Mouse (Mus musculus) midbrain, embryonic 13.5 days (tissue): ENCODE data around the gene Cdip1. TPM values are rescaled to one million over a fixed set of nuclear protein-coding genes. Genes with fewer than 3 reads are reported as not detected.

Experiments
- ATAC-seq: fragments of 200-750 bp; cut with Nextera tagmentation; 2 replicates; pipeline ENCODE4 v1.8.0; 2017; ENCODE audit warnings: mild to moderate bottlenecking, moderate TSS enrichment, moderate library complexity
- H3K27ac ChIP-seq: fragments of 300-500 bp; sonication (generic); 2 replicates; pipeline ENCODE4 v1.5.1; 2015; ENCODE audit warnings: inconsistent platforms, mild to moderate bottlenecking, moderate library complexity
- H3K27me3 ChIP-seq: fragments of 300-500 bp; sonication (generic); 2 replicates; pipeline ENCODE4 v1.6.1; 2015; ENCODE audit warnings: mild to moderate bottlenecking, inconsistent platforms
- H3K36me3 ChIP-seq: fragments of 300-500 bp; sonication (generic); 2 replicates; pipeline ENCODE4 v1.6.1; 2015; ENCODE audit warnings: mild to moderate bottlenecking, inconsistent platforms
- H3K4me1 ChIP-seq: fragments of 300-500 bp; sonication (generic); replicated peaks from 2 replicates; pipeline ENCODE4 v1.6.1; 2015; ENCODE audit warnings: inconsistent platforms
- H3K4me2 ChIP-seq: fragments of 300-500 bp; sonication (generic); replicated peaks from 2 replicates; pipeline ENCODE4 v1.6.1; 2015; ENCODE audit warnings: moderate library complexity, mild to moderate bottlenecking, inconsistent platforms
- H3K4me3 ChIP-seq: fragments of 300-500 bp; sonication (generic); replicated peaks from 2 replicates; pipeline ENCODE4 v1.5.1; 2015; ENCODE audit warnings: mild to moderate bottlenecking, inconsistent platforms
- H3K9ac ChIP-seq: fragments of 300-500 bp; sonication (generic); replicated peaks from 2 replicates; pipeline ENCODE4 v1.6.1; 2015; ENCODE audit warnings: mild to moderate bottlenecking, inconsistent platforms
- H3K9me3 ChIP-seq: fragments of 300-500 bp; sonication (generic); 2 replicates; pipeline ENCODE4 v1.6.1; 2016; ENCODE audit warnings: mild to moderate bottlenecking, inconsistent platforms
- WGBS: fragments of 180-500 bp; shearing (Covaris S2); methylation state at CpG from one replicate; pipeline ENCODE4 v1.1.7; 2015; 5-methylcytosine and 5-hydroxymethylcytosine counted together
- polyA plus RNA-seq: library from polyadenylated mRNA; unstranded; fragments of >200 nt; fragmentation: Nextera tagmentation; extraction: Ambion mirVana; gene quantifications from 2 replicates; pipeline ENCODE4 v1.2.1, GENCODE M21; 2015

Gene Cdip1
- polyA plus RNA-seq, 1 experiment from 2014 or later, result 108 TPM

GRCm38 (mm10) chr16:4789311-4789768 is 752 bp downstream of the Cdip1 start:
- WGBS, result 0% methylated on average over 29 of the region's 29 CpGs
- peak overlapping the region; percentile 91 for H3K4me2 ChIP-seq

DNA sequence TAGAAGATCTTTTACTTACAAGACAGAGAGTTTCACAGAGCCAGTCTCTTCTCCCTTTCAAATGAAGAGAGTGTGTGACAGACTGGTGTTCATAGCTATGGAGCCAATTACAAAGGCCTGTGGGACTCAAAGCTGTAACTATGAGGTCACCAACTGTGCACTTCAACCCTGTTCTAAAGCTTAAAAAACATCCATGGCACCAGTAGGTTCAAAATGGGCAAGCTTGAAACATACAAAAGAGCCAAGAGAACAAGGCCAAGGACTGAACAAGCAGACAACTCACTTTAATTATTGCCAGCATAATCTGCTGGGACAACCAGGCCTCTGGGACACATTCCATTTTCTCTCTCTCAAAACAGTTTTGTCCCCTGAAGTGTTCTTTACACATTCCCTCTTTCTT is 1.9 kb downstream of the Cdip1 start:
- H3K27ac ChIP-seq, result no peak overlapping the region
- peak overlapping the region; percentile 60 for H3K4me3 ChIP-seq
- no peak overlapping the region for H3K9ac ChIP-seq
- H3K36me3 ChIP-seq, result peaks cover 13% of the 10 kb centered on the region; the same call in 1 of the 2 replicates
- H3K27me3 ChIP-seq, result no peaks in the 10 kb centered on the region
- ATAC-seq, result no peak
- no peaks in the 10 kb centered on the region for H3K9me3 ChIP-seq
- H3K4me1 ChIP-seq, result peaks cover 45% of the 10 kb centered on the region
- H3K4me2 ChIP-seq, result peak overlapping the region; percentile 91

More at GRCm38 (mm10) chr16:4789311-4789768, 752 bp downstream of the Cdip1 start:
- peak; percentile 77 for ATAC-seq
- H3K4me3 ChIP-seq, result peak overlapping the region; percentile 60
- H3K27me3 ChIP-seq, result no peaks in the 10 kb centered on the region
- no peaks in the 10 kb centered on the region for H3K9me3 ChIP-seq
- peak overlapping the region; percentile 98 for H3K27ac ChIP-seq
- peak overlapping the region; percentile 89 for H3K9ac ChIP-seq
- 0 out of 2 replicates have a peak, but pooled peaks cover 3% of the 10 kb centered on the region for H3K36me3 ChIP-seq
- H3K4me1 ChIP-seq, result peaks cover 45% of the 10 kb centered on the region

- no peak overlapping the region for H3K4me3 ChIP-seq
- H3K9ac ChIP-seq, result no peak overlapping the region
- H3K36me3 ChIP-seq, result peaks cover 15% of the 10 kb centered on the region; the same call in 1 of the 2 replicates
- no peak for ATAC-seq
- no peaks in the 10 kb centered on the region for H3K9me3 ChIP-seq
- peak overlapping the region; percentile 25; the same call in 1 of the 2 replicates for H3K27ac ChIP-seq
- H3K27me3 ChIP-seq, result no peaks in the 10 kb centered on the region
- H3K4me2 ChIP-seq, result no peak overlapping the region
- 45% methylated on average over 4 of the region's 4 CpGs for WGBS
- peaks cover 48% of the 10 kb centered on the region for H3K4me1 ChIP-seq
Measured at GRCm38 (mm10) chr16:4785706-4786105, 4.4 kb downstream of the Cdip1 start.

GRCm38 (mm10) chr16:4782515-4782914 is 7.6 kb downstream of the Cdip1 start:
- H3K36me3 ChIP-seq, result peaks cover 15% of the 10 kb centered on the region
- H3K4me3 ChIP-seq, result no peak overlapping the region
- no peak overlapping the region for H3K4me2 ChIP-seq
- peaks cover 27% of the 10 kb centered on the region for H3K4me1 ChIP-seq
- no peaks in the 10 kb centered on the region for H3K27me3 ChIP-seq
- H3K9me3 ChIP-seq, result no peaks in the 10 kb centered on the region
- H3K9ac ChIP-seq, result no peak overlapping the region
- ATAC-seq, result no peak
- H3K27ac ChIP-seq, result no peak overlapping the region

GRCm38 (mm10) chr16:4781524-4782196 is 8.4 kb downstream of the Cdip1 start:
- Histone ChIP-seq H3K9ac (no peak overlapping the region), H3K36me3 (peaks cover 15% of the 10 kb centered on the region), H3K4me3 (no peak overlapping the region), H3K4me2 (no peak overlapping the region), H3K27me3 (no peaks in the 10 kb centered on the region), H3K27ac (no peak overlapping the region), H3K4me1 (peaks cover 19% of the 10 kb centered on the region), H3K9me3 (no peaks in the 10 kb centered on the region)
- ATAC-seq, result no peak
- 92% methylated on average over 5 of the region's 5 CpGs for WGBS

GRCm38 (mm10) chr16:4778940-4779339 is 11.2 kb downstream of the Cdip1 start:
- H3K9ac ChIP-seq, result no peak overlapping the region
- ATAC-seq, result no peak
- no peak overlapping the region for H3K4me3 ChIP-seq
- no peaks in the 10 kb centered on the region for H3K9me3 ChIP-seq
- peaks cover 9% of the 10 kb centered on the region for H3K36me3 ChIP-seq
- no peaks in the 10 kb centered on the region for H3K27me3 ChIP-seq
- no peak overlapping the region for H3K27ac ChIP-seq
- 0 out of 2 replicates have a peak, but pooled peaks cover 4% of the 10 kb centered on the region for H3K4me1 ChIP-seq
- WGBS, result 95% methylated on average over 4 of the region's 4 CpGs
- no peak overlapping the region for H3K4me2 ChIP-seq

GRCm38 (mm10) chr16:4777905-4778609 is 12.0 kb downstream of the Cdip1 start:
- H3K9ac ChIP-seq, result no peak overlapping the region
- H3K4me2 ChIP-seq, result no peak overlapping the region
- no peak overlapping the region for H3K4me3 ChIP-seq
- 0 out of 2 replicates have a peak, but pooled peaks cover 4% of the 10 kb centered on the region for H3K4me1 ChIP-seq
- WGBS, result 98% methylated on average over 4 of the region's 4 CpGs
- no peaks in the 10 kb centered on the region for H3K27me3 ChIP-seq
- peaks cover 2% of the 10 kb centered on the region for H3K36me3 ChIP-seq
- ATAC-seq, result no peak
- no peaks in the 10 kb centered on the region for H3K9me3 ChIP-seq
- H3K27ac ChIP-seq, result no peak overlapping the region

- WGBS, result 95% methylated on average over 3 of the region's 3 CpGs
- no peak overlapping the region for H3K4me3 ChIP-seq
- no peaks in the 10 kb centered on the region for H3K27me3 ChIP-seq
- no peaks in the 10 kb centered on the region; the same call in none of the 2 replicates for H3K36me3 ChIP-seq
- H3K4me1 ChIP-seq, result 0 out of 2 replicates have a peak, but pooled peaks cover 4% of the 10 kb centered on the region
- no peaks in the 10 kb centered on the region for H3K9me3 ChIP-seq
- no peak for ATAC-seq
- H3K9ac ChIP-seq, result no peak overlapping the region
- H3K4me2 ChIP-seq, result no peak overlapping the region
- H3K27ac ChIP-seq, result no peak overlapping the region
Measured at GRCm38 (mm10) chr16:4777171-4777904, 12.8 kb downstream of the Cdip1 start.

GRCm38 (mm10) chr16:4773289-4773970 is 16.7 kb downstream of the Cdip1 start:
- H3K9me3 ChIP-seq, result no peaks in the 10 kb centered on the region
- no peaks in the 10 kb centered on the region for H3K27me3 ChIP-seq
- H3K4me1 ChIP-seq, result no peaks in the 10 kb centered on the region
- no peak overlapping the region for H3K4me2 ChIP-seq
- no peak overlapping the region for H3K27ac ChIP-seq
- H3K9ac ChIP-seq, result no peak overlapping the region
- WGBS, result 50% methylated on average over 1 of the region's 1 CpGs
- ATAC-seq, result no peak
- H3K36me3 ChIP-seq, result peaks cover 24% of the 10 kb centered on the region
- H3K4me3 ChIP-seq, result no peak overlapping the region

DNA sequence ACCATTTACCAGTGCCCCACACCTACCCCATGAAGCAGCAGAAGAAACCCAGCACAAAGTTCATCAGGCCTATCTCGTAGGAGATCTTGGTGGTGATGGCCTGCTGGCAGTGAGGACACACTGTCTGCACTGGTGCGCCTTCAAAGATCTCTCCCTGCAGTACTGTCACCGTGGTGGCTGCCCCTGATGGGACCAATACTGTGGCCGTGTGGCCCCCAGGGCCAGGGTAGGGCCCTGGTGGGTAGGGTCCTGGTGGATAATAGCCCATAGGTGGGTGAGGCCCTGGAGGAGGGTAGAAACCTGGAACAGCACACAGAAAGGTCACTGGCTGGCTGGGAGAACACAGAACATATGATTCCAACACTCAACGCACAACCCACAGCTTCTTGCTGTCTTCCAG is 21.4 kb downstream of the Cdip1 start:
- Histone ChIP-seq H3K27ac (no peak overlapping the region), H3K4me3 (no peak overlapping the region), H3K9ac (no peak overlapping the region), H3K27me3 (no peaks in the 10 kb centered on the region), H3K4me1 (no peaks in the 10 kb centered on the region), H3K9me3 (no peaks in the 10 kb centered on the region), H3K4me2 (no peak overlapping the region), H3K36me3 (peaks cover 66% of the 10 kb centered on the region)
- WGBS, result 97% methylated on average over 5 of the region's 5 CpGs
- ATAC-seq, result peak; percentile 55; the same call in 1 of the 2 replicates

DNA sequence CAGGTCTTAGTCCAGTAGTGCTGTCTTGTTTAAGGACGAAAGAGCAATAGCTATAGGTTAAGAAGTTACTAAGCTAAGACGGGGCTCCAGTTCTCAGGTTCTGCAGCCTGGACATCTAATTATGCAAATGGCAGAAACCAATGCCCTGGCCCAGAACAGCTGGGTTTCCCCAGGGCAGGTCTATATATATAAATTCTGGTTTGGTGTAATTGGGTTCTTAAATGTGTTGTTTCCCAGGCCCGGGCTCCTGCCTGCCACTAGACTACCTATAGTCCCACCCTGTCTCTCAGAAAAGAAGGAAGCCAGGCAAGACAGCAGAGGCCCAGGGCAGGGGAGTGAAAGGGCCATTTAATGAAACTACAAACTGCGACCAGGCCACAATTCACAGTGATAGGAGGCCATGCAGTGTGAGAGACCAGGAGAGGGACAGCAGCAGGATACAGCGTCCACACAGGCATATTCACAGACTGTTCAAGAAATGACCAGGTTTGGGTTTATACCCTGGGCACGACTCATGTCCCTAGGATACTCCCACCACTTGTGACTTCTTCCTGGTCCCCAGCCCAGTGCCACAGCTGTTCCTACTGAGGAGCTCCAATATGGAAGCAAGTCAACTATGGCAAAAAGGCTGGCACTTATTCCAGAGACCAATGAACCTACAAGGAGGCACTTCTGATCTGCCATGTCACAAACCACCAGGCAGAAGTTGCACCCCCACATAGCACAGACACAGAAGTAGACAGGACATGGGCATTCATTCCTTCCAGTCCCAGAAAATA is 22.9 kb downstream of the Cdip1 start:
- Histone ChIP-seq H3K9ac (no peak overlapping the region), H3K36me3 (peaks cover 70% of the 10 kb centered on the region), H3K4me1 (no peaks in the 10 kb centered on the region), H3K27me3 (no peaks in the 10 kb centered on the region), H3K4me3 (no peak overlapping the region), H3K4me2 (no peak overlapping the region), H3K27ac (no peak overlapping the region), H3K9me3 (no peaks in the 10 kb centered on the region)
- ATAC-seq, result no peak
- WGBS, result 79% methylated on average over 6 of the region's 6 CpGs
